Mouse (Mus musculus) limb, embryonic 14.5 days (tissue): ENCODE data around the gene Nrip1. TPM values are rescaled to one million over a fixed set of nuclear protein-coding genes. Genes with fewer than 3 reads are reported as not detected.
A peak's percentile ranks its signal among the peaks of the same experiment; 100 is the strongest.

Experiments used
- ATAC-seq: fragments of 200-750 bp; cut with Nextera tagmentation; 2 replicates; pipeline ENCODE4 v1.8.0; 2017; ENCODE audit warnings: low read depth, moderate number of reproducible peaks, moderate TSS enrichment; ENCODE audit not compliant: low FRiP score
- DNase-seq: peaks from one replicate; pipeline ENCODE4 v3.0.0-alpha.2; 2015; ENCODE audit warnings: low spot score
- H3K27ac ChIP-seq: fragments of 300-500 bp; sonication (generic); replicated peaks from 2 replicates; pipeline ENCODE4 v1.5.1; 2014; ENCODE audit warnings: low read depth, mild to moderate bottlenecking, low read length, moderate library complexity, mixed read lengths
- H3K27me3 ChIP-seq: fragments of 300-500 bp; sonication (generic); 2 replicates; pipeline ENCODE4 v1.6.1; 2014; ENCODE audit warnings: low read length, mixed read lengths; ENCODE audit not compliant: control insufficient read depth, insufficient read depth
- H3K36me3 ChIP-seq: fragments of 300-500 bp; sonication (generic); 2 replicates; pipeline ENCODE4 v1.6.1; 2014; ENCODE audit warnings: mild to moderate bottlenecking, low read length, moderate library complexity, mixed read lengths; ENCODE audit not compliant: control insufficient read depth, insufficient read depth
- H3K4me1 ChIP-seq: fragments of 300-500 bp; sonication (generic); 2 replicates; pipeline ENCODE4 v1.6.1; 2014; ENCODE audit warnings: antibody characterized with exemption, low read length, mixed read lengths; ENCODE audit not compliant: control insufficient read depth, insufficient read depth
- H3K4me2 ChIP-seq: fragments of 300-500 bp; sonication (generic); replicated peaks from 2 replicates; pipeline ENCODE4 v1.6.1; 2014; ENCODE audit warnings: low read depth, mild to moderate bottlenecking, low read length, moderate library complexity; ENCODE audit not compliant: severe bottlenecking
- H3K4me3 ChIP-seq: fragments of 300-500 bp; sonication (generic); replicated peaks from 2 replicates; pipeline ENCODE4 v1.5.1; 2014; ENCODE audit warnings: low read length
- H3K9ac ChIP-seq: fragments of 300-500 bp; sonication (generic); 2 replicates; pipeline ENCODE4 v1.6.1; 2014; ENCODE audit warnings: mild to moderate bottlenecking, low read depth, low read length, moderate library complexity; ENCODE audit not compliant: severe bottlenecking
- H3K9me3 ChIP-seq: fragments of 300-500 bp; sonication (generic); 2 replicates; pipeline ENCODE4 v1.6.1; 2016; ENCODE audit warnings: low read length; ENCODE audit not compliant: control insufficient read depth
- POLR2A ChIP-seq: fragments of 200-500 bp; IDR thresholded peaks from 2 replicates; pipeline ENCODE4 v1.8.0; 2012; ENCODE audit warnings: inconsistent platforms, mild to moderate bottlenecking, moderate library complexity, borderline replicate concordance; ENCODE audit not compliant: insufficient read depth, insufficient read length; ENCODE audit errors: extremely low read depth
- WGBS: fragments of 180-500 bp; shearing (Covaris S2); extraction: QIAGEN DNeasy Blood & Tissue Kit; methylation state at CpG from one replicate; pipeline ENCODE4 v1.1.7; 2014; 5-methylcytosine and 5-hydroxymethylcytosine counted together
- polyA plus RNA-seq, 2 experiments: library from polyadenylated mRNA; depleted of rRNA in 1 of 2; stranded (reverse) in 1 of 2; unstranded in 1 of 2; fragments of >200 nt; fragmentation: Nextera tagmentation in 1 of 2; extraction: Ambion mirVana in 1 of 2; gene quantifications; 2 replicates each; pipeline versions ENCODE4 v1.2.1 to v1.2.3; 2012 to 2014

The Nrip1 gene
- polyA plus RNA-seq, 2 experiments, result 6.9 to 37.3 TPM

DNA sequence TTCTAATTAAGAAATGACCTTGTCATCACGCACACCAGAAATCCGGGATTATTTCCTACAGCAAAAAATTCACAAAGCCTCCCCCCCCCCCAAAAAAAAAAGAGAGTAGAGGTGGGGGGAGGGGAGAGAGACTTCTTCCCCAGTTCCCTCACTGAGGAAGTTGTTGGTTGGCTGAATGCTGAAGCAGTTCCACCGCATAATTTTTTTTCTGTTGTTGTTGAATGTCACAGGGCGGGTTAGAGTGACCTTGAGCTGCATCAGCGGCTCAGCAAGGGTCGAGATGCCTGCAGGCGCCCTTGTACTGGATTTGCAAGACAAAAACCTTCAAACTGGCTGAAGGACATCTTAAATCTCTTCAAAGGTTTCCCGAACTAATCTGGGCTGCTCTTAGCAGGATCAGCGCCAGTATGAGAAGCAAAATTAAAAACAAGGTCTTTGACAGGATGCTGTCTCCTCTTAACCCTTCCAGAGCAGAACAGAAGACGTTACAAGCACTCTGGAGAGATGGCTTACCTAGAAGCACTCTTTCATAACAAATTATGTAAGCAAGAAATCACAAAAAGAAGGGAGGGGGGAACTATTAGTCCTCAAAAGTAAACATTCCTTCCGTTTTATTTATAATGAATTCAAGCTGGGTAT is 52.0 kb downstream of the Nrip1 start:
- H3K27ac ChIP-seq, result no peak overlapping the region
- H3K9me3 ChIP-seq, result no peaks in the 10 kb centered on the region
- ATAC-seq, result no peak
- H3K4me3 ChIP-seq, result no peak overlapping the region
- H3K4me1 ChIP-seq, result 0 out of 2 replicates have a peak, but pooled peaks cover 4% of the 10 kb centered on the region
- no peak for TF ChIP-seq POLR2A
- H3K36me3 ChIP-seq, result 0 out of 2 replicates have a peak, but pooled peaks cover under 1% of the 10 kb centered on the region
- H3K27me3 ChIP-seq, result no peaks in the 10 kb centered on the region
- WGBS, result 9% methylated on average over 11 of the region's 11 CpGs
- H3K4me2 ChIP-seq, result no peak overlapping the region
- H3K9ac ChIP-seq, result no peak overlapping the region
- DNase-seq, result no peak

DNA sequence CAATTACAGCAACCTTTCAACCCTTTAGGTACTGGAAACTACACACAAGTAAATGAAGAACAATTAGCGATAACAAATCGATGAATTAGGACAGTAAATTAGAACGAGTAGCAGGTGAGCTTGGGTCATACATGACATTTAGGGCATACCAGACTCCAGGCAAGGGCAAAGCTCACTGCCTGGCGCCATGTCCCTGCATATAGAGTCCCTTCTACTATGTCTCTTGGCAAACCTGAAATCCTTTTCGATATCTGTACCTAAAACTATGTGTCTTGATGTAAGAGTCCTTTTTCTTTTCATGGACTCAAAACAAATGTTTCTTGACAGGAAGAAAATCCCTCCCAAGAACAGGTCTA is 53.5 kb downstream of the Nrip1 start:
- Histone ChIP-seq H3K4me1 (0 out of 2 replicates have a peak, but pooled peaks cover 4% of the 10 kb centered on the region), H3K4me2 (no peak overlapping the region), H3K27ac (no peak overlapping the region), H3K36me3 (no peaks in the 10 kb centered on the region), H3K27me3 (no peaks in the 10 kb centered on the region), H3K4me3 (no peak overlapping the region), H3K9me3 (no peaks in the 10 kb centered on the region), H3K9ac (no peak overlapping the region)
- DNase-seq, result no peak
- no peak for TF ChIP-seq POLR2A
- 40% methylated on average over 5 of the region's 5 CpGs for WGBS
- no peak for ATAC-seq

DNA sequence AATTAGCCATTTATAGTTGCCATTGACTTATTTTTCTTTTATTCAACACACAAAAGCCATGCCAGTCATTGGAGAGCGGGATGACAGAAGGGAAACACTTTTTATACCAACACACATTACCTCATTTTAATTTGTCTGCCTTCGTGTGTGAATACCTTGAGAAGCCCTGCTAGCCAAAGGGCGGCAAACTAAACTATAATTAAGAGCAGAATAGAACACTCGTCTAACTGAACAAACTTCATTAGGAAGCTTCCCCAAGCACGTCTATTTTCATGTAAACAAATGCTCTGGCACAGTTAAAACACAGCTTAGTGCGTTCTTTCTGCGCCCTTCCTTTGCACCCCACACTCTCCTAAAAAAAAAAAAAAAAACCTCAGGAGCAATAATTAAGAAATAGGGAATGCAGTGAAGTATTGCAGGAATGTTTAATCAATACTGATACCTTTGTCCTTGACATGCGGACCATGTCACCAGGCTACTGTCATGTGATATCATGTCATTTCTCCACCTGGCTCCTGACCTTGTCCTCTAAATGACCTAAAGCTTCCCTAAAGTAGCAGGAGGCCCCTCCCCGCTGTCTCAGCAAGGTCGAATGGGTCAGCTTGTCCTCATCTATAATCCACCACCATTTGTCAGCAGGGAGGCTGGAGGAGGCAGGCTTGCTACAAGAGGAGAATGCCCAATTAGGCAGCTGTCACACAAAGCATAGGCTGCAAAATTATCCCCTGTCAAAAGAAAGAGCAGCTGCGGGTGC is 54.1 kb downstream of the Nrip1 start:
- ATAC-seq (peak; percentile 64; the same call in 1 of the 2 replicates), DNase-seq (peak; percentile 25)
- H3K9ac ChIP-seq, result no peak overlapping the region
- no peak overlapping the region for H3K4me2 ChIP-seq
- no peaks in the 10 kb centered on the region for H3K9me3 ChIP-seq
- H3K27ac ChIP-seq, result no peak overlapping the region
- H3K4me3 ChIP-seq, result no peak overlapping the region
- 0 out of 2 replicates have a peak, but pooled peaks cover 4% of the 10 kb centered on the region for H3K4me1 ChIP-seq
- H3K27me3 ChIP-seq, result no peaks in the 10 kb centered on the region
- TF ChIP-seq POLR2A, result no peak
- WGBS, result 40% methylated on average over 11 of the region's 11 CpGs
- H3K36me3 ChIP-seq, result no peaks in the 10 kb centered on the region

DNA sequence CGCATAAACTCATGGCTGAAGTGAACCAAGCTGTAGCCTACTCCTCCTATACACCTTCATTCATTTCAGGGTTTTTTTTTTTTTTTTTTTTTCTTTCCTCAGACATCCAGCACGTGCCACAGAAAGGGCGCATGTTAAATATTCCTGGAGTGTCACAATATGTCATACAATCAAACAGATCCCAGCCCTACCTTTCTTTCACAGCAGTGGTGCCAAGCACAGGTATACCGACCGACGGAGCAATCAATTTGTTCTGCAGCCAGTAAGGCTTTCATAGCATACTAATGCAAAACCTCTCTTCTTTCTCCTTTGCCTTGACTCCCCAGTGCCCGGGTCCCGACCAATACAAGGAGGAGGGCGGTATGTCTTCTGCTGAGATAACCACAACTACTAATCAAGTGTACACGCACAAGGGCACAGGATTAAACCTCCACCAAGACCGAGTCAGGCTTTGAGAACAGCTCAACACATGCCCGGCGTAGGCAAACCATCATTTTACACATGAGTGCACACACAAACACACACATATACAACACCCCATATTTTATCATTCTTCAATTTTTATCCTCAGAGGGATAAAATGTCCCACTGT is 55.2 kb downstream of the Nrip1 start:
- no peaks in the 10 kb centered on the region for H3K36me3 ChIP-seq
- no peak for ATAC-seq

More for the DNA sequence above, 55.2 kb downstream of the Nrip1 start:
- H3K27me3 ChIP-seq, result no peaks in the 10 kb centered on the region
- no peak for DNase-seq
- H3K4me2 ChIP-seq, result no peak overlapping the region
- no peak overlapping the region for H3K4me3 ChIP-seq
- WGBS, result 85% methylated on average over 13 of the region's 13 CpGs
- H3K27ac ChIP-seq, result no peak overlapping the region
- TF ChIP-seq POLR2A, result no peak
- H3K9ac ChIP-seq, result no peak overlapping the region
- 0 out of 2 replicates have a peak, but pooled peaks cover 4% of the 10 kb centered on the region for H3K4me1 ChIP-seq
- no peaks in the 10 kb centered on the region for H3K9me3 ChIP-seq
